Mouse (Mus musculus): ENCODE results near the gene Scn2b.

DNA sequence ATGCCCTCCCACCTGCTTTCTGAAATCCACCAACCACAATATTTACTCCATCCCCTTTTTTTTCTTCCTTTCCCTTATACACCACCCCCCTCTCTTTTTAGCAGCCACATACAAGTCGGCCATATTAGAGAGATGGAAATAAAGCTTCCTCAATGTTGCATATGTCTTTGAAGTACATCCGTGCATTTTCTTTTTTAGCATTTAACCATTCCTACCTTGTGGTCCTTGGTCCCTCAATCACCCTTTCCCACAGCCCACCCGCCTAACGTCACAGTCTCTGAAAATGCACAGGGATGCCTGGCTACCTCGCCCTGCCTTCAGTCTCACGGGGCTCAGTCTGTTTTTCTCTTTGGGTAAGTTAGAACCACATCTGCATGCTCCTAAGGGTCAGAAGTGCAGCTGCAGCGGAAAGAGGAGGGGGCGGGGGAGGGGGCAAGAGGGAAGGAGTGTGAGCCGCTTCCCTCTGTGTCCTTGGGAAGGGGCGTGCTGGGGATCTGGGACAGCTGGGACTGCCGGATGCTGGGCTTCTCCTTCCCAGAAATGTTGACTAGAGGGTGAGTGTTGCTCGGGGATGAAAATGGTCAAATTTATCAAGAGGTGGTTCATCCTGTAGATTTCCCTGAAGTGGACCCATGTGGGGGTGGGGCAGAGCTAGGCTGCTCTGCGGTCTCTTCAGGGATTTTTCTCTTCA lies at the start of gene Scn2b:
- TF ChIP-seq POLR2AphosphoS5 (IDR thresholded peaks at IDR 0.05; ENCODE audit: insufficient replicate concordance, low read depth, low read length) (no peak), CTCF (IDR thresholded peaks at IDR 0.05; ENCODE audit: low read depth, low read length) (no peak)

All from G1E (cell line).